Mouse (Mus musculus) gastrocnemius, postnatal 25 days (tissue): ENCODE measurements around the gene Sec62. TPM values are rescaled to one million over a fixed set of nuclear protein-coding genes. Genes with fewer than 3 reads are reported as not detected.

Experiments
- DNase-seq: peaks from one replicate; pipeline ENCODE4 v3.0.0; 2022
- long read RNA-seq, 2 experiments: library from polyadenylated mRNA; stranded (forward); transcript quantifications; one replicate each; pipeline ENCODE4 v2.0.0; 2021
- total RNA-seq, 2 experiments: library from RNA; stranded (reverse); gene quantifications; 1 replicate in 1 of 2; 2 replicates in 1 of 2; pipeline ENCODE4 v1.2.3; 2021

The Sec62 gene
- total RNA-seq, result 10 to 100 TPM; 26.7 to 29.6 TPM
- long read RNA-seq, experiment 1, transcript Sec62-201 (8 exons, 3,967 nt), result major isoform, 26 of 68 reads
- long read RNA-seq, experiment 1, partial matches to known transcripts, result 31 of 68 reads
- long read RNA-seq, experiment 1, other reads (novel, unspliced or antisense), result 8 of 68 reads
- long read RNA-seq, experiment 2, transcript Sec62-201 (8 exons, 3,967 nt), result major isoform, 37 of 74 reads
- long read RNA-seq, experiment 2, partial matches to known transcripts, result 25 of 74 reads
- long read RNA-seq, experiment 2, other reads (novel, unspliced or antisense), result 11 of 74 reads

GRCm38 (mm10) chr3:30792737-30793402 lies at the start of gene Sec62:
Gene Sec62 (plus strand): TSS chr3:30792875.
- DNase-seq, result peak; percentile 90

GRCm38 (mm10) chr3:30742891-30743290 lies 49.8 kb upstream of the Sec62 start:
- DNase-seq, result no peak

GRCm38 (mm10) chr3:30746006-30746405 lies 46.7 kb upstream of the Sec62 start, which contains the start of gene Samd7:
Gene Samd7 (plus strand): TSS chr3:30746293.
- DNase-seq, result no peak

- DNase-seq, result no peak
Measured at GRCm38 (mm10) chr3:30748316-30748715, 44.4 kb upstream of the Sec62 start.

GRCm38 (mm10) chr3:30754696-30755095 lies 38.0 kb upstream of the Sec62 start:
- DNase-seq, result no peak

GRCm38 (mm10) chr3:30764877-30765276 lies 27.8 kb upstream of the Sec62 start:
- no peak for DNase-seq

- DNase-seq, result no peak
Measured at GRCm38 (mm10) chr3:30765311-30766027, 27.2 kb upstream of the Sec62 start.

- no peak for DNase-seq
Measured at GRCm38 (mm10) chr3:30766177-30766576, 26.5 kb upstream of the Sec62 start.

GRCm38 (mm10) chr3:30767271-30767670 lies 25.4 kb upstream of the Sec62 start:
- no peak for DNase-seq

GRCm38 (mm10) chr3:30769755-30770515 lies 22.7 kb upstream of the Sec62 start:
- no peak for DNase-seq

GRCm38 (mm10) chr3:30771560-30771959 lies 21.1 kb upstream of the Sec62 start:
- DNase-seq, result no peak

- DNase-seq, result no peak
Measured at GRCm38 (mm10) chr3:30772631-30773030, 20.0 kb upstream of the Sec62 start.

- DNase-seq, result no peak
Measured at GRCm38 (mm10) chr3:30774677-30775076, 18.0 kb upstream of the Sec62 start.

GRCm38 (mm10) chr3:30777984-30778383 lies 14.7 kb upstream of the Sec62 start:
- no peak for DNase-seq

GRCm38 (mm10) chr3:30788531-30788930 lies 4.1 kb upstream of the Sec62 start:
- DNase-seq, result no peak

- DNase-seq, result peak; percentile 28
Measured at GRCm38 (mm10) chr3:30793403-30794221, 937 bp downstream of the Sec62 start.

GRCm38 (mm10) chr3:30802171-30802570 lies 9.5 kb downstream of the Sec62 start:
- DNase-seq, result no peak

- DNase-seq, result no peak
Measured at GRCm38 (mm10) chr3:30812881-30813280, 20.2 kb downstream of the Sec62 start.

- no peak for DNase-seq
Measured at GRCm38 (mm10) chr3:30818630-30819125, 26.0 kb downstream of the Sec62 start.

- no peak for DNase-seq
Measured at GRCm38 (mm10) chr3:30822163-30822562, 29.5 kb downstream of the Sec62 start.

- DNase-seq, result no peak
Measured at GRCm38 (mm10) chr3:30826069-30826468, 33.4 kb downstream of the Sec62 start.
